Mouse (Mus musculus): ENCODE results near the gene Dennd1a. TPM values are rescaled to one million over a fixed set of nuclear protein-coding genes. Genes with fewer than 3 reads are reported as not detected.

The Dennd1a gene
- total RNA-seq, 2 experiments from 2014 or later: 17.9 to 26.2 TPM

DNA sequence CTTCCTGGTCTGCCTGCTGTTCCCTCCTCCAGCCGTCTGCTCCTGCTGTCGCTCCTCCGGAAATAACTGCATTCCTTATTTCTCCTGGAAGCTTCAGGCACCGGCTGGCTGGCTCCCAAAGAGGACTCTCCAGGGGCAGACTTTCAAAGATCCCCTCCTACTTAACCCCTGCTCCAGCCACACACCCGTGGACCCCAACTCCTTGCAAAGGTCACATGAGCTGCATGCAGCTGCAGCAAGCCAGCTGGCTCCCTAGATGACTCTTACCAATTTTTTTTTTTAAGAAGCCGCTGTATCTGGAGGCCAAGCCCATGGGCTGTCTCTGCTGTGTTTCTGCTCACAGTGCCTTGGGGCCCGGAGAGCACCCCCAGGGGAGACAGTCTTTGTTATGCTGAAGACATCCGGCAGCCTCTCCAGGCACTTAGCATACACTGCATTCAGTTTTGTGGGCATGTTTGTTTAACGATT, 520.1 kb downstream of the Dennd1a start:
- no peak for ATAC-seq (replicated peaks; ENCODE audit: low FRiP score, poor library complexity, severe bottlenecking)

DNA sequence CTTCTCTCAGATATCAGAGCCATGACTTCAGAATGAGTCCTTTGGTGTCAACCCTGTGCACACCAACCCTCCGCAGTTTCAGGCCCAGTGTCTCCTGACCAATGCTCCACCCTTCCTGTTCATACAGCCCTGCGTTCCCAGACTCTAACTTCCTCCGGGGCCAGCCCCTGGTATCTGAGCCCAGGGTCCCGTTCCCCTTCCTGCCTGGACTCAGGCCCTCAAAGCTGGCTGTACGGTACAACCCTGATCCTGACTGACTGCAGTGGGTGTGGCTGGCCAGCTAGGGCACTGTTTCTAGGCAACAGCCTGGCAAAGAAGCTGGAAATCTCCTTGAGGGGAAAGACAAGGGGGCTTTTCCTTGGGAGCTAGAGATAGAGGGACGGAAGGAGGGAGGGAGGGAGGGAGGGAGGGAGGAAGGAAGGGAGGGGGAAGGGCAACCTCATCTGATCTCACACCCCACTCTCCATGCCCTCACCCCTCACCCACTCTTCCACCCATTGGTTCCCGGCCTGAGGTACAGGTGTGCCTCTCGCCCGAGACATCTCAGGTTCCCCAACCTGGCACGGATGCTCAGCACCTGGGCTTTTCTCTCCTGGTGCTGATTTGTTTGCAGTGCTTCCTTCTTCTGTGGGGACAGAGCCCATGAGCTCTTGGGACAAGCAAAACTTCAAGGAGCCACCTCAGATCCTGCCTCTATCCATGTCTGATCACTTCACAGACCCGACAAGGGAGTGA, 521.0 kb downstream of the Dennd1a start:
- ATAC-seq (replicated peaks; ENCODE audit: low FRiP score, poor library complexity, severe bottlenecking): no peak

DNA sequence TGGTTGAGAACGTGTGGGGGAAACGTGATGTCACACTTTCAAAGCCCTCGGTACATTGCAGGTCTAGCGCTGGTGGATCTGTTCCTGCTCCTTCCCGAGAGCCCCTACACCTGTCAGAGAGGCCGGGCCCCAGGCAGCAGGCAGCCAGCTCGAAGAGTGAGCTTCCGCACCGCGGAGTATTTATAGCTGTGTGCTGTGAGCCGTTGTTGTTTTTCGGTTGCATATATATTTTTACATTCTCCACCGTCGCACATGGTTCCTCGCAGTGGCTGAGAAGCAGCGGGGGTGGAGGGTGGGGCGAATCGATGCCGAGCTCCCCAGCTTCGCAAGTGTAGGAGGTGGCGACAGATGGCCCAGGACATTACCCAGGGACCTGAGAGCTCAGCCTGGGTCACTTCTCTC, 522.1 kb downstream of the Dennd1a start:
- ATAC-seq (replicated peaks; ENCODE audit: low FRiP score, poor library complexity, severe bottlenecking): no peak

DNA sequence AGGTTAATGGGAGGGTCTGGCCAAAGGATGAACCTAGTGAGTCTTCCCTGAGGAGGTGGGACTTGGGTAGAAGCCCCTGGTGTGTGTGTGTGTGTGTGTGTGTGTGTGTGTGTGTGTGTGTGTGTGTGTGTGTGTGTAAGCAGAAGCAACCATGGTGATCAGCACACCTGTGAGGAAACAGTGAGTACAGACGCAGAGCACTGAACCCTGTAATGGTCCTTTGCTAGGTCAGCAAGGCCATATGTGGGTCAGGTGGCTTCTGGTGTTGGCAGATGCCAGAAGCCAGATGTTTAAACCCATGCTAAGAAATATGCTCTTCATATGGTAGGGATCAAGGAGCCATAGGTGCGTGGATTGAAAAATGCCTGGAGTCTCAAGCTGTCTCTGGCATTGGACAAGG, 522.7 kb downstream of the Dennd1a start:
- no peak for ATAC-seq (replicated peaks; ENCODE audit: low FRiP score, poor library complexity, severe bottlenecking)

DNA sequence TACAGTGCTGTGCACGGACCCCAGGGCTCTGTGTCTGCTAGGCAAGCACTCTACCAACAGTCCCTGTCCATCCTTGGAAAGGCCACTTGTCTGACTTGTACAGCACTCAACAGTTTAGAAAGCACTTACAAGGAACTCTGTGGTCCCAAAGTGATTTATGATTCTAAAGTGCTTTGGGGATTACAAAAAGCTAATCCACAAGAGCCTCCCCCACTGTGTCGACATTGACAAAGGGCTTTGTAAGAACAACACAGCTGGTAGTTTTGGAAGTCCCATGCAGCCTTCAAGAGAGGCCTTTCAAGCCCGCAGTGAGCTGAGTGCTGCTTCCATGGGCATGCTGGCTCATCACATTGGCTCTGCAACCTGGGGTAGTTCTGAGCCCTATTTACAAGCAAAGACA, 523.6 kb downstream of the Dennd1a start:
- ATAC-seq (replicated peaks; ENCODE audit: low FRiP score, poor library complexity, severe bottlenecking): no peak

DNA sequence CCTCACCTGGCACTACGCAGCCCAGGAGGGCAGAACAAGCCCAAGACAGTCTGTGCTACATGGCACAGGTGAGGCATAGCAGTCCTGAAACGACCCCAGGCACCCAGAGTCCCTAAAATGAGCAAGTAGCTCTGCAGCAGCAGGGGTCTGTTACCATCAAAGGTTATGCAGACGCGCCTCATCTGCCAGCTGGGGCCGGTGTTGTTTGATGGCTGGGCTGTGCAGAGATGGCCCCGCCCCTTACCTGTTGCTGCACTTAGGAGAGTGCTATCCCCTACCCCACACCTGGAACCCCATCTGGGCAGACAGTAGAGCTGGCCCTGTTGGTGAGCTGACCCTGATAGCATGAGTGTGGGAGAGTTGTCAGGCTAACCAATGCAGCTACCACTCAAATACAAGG, 526.6 kb downstream of the Dennd1a start:
- ATAC-seq (replicated peaks; ENCODE audit: low FRiP score, poor library complexity, severe bottlenecking): no peak

DNA sequence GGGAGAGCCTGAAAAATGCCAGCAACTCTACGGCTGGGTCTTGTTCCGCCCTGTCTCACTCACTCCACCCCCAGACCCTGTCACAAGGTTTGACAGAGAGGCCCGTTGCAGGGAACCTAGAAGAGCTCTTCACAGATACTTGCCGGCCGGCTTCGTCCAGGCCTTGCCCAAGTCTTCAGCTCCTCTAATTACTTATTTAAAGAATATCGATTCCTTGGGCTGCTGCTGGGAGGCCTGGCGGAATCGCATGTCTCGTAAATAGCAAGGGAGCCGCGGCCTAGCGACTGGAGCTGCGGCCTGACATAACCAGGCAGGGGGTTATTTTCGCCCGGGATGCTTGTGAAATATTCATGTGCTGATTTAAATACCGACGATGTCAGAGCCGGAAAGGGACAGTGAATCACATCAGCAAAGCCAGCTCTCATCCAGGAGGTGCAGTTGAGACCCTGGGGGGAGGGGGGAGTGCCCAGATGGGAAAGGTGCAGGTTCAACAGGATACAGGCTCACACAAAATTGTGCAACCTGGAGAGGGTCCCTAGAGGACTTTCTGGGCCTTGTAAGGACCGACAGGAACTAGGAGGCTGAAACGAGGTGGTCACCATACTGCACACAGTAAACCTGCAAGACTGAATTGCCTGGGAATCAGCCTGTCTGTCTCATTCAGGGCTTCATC, 528.7 kb downstream of the Dennd1a start:
- no peak for ATAC-seq (replicated peaks; ENCODE audit: low FRiP score, poor library complexity, severe bottlenecking)

DNA sequence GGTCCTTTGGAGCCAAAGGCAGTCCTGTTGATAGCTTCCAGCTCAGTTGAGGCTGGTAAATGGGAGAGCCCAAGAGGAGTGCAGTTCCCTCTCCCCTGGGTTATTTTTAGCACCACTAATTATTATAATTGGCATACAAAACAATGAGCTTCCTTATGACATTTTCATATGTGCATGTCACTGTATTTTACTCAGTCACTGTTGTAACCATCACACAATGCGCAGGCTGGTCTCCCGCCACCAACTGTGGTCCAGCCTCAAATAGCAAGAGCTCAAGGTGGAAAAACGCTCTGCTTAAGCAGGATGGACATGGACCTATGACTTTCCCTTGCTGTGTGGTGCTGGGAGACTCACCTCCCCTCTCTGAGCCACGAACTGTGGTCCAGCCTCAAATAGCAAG, 529.4 kb downstream of the Dennd1a start:
- no peak for ATAC-seq (replicated peaks; ENCODE audit: low FRiP score, poor library complexity, severe bottlenecking)

DNA sequence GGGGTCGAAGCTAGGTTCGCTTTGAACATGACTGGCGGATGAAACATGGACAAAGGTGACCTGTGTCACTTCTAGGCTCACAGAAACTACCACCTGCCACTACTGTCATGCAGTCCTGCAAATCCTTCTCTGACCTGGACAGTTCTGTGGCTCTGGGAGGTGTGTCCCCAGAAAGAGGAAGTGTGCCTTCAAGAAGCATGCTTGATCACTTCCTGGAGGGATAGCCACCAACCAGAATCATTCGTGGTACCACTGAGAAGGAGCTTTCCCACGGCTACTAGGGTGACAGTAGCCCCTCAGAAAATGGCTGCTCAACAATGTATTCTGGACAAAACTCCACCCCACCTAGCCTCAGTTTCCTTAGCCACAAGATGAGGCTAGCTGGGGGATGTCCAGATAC, 530.2 kb downstream of the Dennd1a start:
- no peak for ATAC-seq (replicated peaks; ENCODE audit: low FRiP score, poor library complexity, severe bottlenecking)

DNA sequence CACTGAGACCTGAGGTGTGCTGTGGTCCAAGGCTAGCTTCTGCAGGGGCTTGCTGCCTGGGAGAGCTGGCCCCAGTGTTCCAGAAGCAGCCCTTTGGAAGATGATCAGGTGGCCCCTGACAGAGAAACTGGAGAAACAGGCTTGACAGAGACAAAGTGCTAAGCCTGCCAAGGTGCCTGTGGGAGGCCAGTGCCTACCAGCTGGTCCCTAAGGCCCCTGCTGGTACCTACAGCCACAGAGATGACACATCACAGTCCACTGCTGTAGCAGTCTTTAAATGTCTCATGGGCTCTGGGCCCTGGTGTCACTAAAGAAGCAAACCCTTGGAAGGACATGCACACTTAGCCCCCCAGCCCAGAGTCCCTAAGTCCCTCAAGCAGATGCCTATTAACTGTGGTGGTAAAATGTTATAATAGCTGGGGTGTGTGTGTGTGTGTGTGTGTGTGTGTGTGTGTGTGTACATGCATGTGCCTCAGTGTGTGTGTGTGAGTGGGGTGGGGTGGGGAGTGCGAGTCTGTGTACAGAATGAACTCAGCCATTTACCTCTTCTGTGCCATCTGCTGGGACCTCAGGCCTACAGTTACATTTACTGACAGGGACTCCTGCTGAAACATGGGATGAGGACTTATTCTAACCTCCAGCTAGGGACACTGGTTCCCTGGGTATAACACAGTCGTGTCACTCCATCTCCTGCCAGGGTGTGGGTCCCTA, 530.8 kb downstream of the Dennd1a start:
- no peak for ATAC-seq (replicated peaks; ENCODE audit: low FRiP score, poor library complexity, severe bottlenecking)

DNA sequence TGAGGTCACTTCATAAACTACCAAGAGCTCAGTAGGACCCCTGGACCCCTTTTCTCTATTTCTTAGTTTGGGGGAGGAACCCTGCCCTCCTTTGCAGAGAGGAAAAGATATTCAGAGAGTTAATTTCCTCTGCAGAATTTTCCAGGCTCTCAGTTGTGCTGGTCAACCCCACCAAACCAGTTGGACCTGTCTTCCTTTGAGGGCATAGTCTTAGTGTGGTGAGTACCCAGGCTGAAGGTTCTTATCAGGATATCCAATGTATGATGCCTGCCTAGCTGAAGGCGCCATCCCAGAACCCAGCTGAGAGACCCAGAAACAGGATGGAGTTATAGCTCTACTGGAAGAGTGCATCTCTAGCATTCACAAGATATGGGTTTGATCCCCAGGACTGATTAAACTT, 536.1 kb downstream of the Dennd1a start:
- ATAC-seq (replicated peaks; ENCODE audit: low FRiP score, poor library complexity, severe bottlenecking): no peak

DNA sequence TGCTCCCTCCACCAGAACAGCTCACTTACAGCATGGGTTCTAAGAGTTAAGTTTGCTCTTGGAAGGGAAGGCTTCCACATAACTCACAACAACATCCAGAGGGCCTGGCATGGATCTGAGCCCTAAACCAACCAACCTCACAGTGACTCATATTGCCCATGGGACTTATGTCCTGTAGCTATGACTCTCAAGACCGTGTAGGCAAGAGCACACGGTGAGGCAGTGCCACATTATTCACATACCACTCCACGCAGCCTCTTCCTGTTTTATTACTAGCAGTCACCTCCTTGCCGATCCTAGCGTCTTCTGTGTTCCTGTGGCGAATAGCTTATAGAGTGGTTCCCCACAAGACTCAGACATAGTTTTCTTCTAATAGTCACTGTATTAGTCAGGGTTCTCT, 537.9 kb downstream of the Dennd1a start:
- no peak for ATAC-seq (replicated peaks; ENCODE audit: low FRiP score, poor library complexity, severe bottlenecking)

Other genes with a start within 250 kb of the Dennd1a start
- not detected in 2 replicates for gene Lhx2, start 51.9 kb upstream of the Dennd1a start, total RNA-seq (2015; ENCODE audit: low replicate concordance)
- gene Lhx2, start 51.9 kb upstream of the Dennd1a start, total RNA-seq (2017; ENCODE audit: low replicate concordance): not detected in 2 replicates
- gene Nek6, start 224.3 kb upstream of the Dennd1a start, total RNA-seq (2015; ENCODE audit: low replicate concordance): 0.38 and 1.9 TPM in 2 replicates
- 0.14 and 1.9 TPM in 2 replicates for gene Nek6, start 224.3 kb upstream of the Dennd1a start, total RNA-seq (2017; ENCODE audit: low replicate concordance)

All from erythroblast, adult 5-6 weeks (primary cell).